Mouse (Mus musculus) liver, adult 2 months (tissue): Measurements from ENCODE around the gene Rdh19. TPM values are rescaled to one million over a fixed set of nuclear protein-coding genes. Genes with fewer than 3 reads are reported as not detected.

Source experiments
- DNase-seq: peaks from one replicate; pipeline ENCODE4 v3.0.0-alpha.2; 2011; ENCODE audit warnings: low read depth, low spot score; ENCODE audit errors: extremely low read depth
- H3K27ac ChIP-seq: fragments of 200-500 bp; replicated peaks from 2 replicates; pipeline ENCODE4 v1.5.1; 2012; ENCODE audit warnings: low read depth, mild to moderate bottlenecking, control low read depth, inconsistent platforms, low read length; ENCODE audit not compliant: insufficient read depth
- H3K27me3 ChIP-seq: fragments of 200-500 bp; 2 replicates; pipeline ENCODE4 v1.6.1; 2012; ENCODE audit warnings: mild to moderate bottlenecking, moderate library complexity, low read length, inconsistent platforms; ENCODE audit not compliant: control insufficient read depth, insufficient read depth
- H3K36me3 ChIP-seq: fragments of 200-500 bp; 2 replicates; pipeline ENCODE4 v1.6.1; 2012; ENCODE audit warnings: low read length, inconsistent platforms; ENCODE audit not compliant: control insufficient read depth, insufficient read depth
- H3K4me1 ChIP-seq: fragments of 200-500 bp; 2 replicates; pipeline ENCODE4 v1.6.1; 2011; ENCODE audit warnings: low read length; ENCODE audit not compliant: control insufficient read depth, insufficient read depth
- H3K4me3 ChIP-seq: fragments of 200-500 bp; 2 replicates; pipeline ENCODE4 v1.5.1; 2011; ENCODE audit warnings: low read depth, mild to moderate bottlenecking, control low read depth, low read length, moderate library complexity; ENCODE audit not compliant: insufficient read depth
- H3K79me2 ChIP-seq: fragments of 200-500 bp; 2 replicates; pipeline ENCODE4 v1.6.1; 2012; ENCODE audit warnings: inconsistent platforms, mild to moderate bottlenecking, low read length, moderate library complexity; ENCODE audit not compliant: control insufficient read depth, insufficient read depth
- H3K9ac ChIP-seq: fragments of 200-500 bp; 2 replicates; pipeline ENCODE4 v1.6.1; 2012; ENCODE audit warnings: low read depth, mild to moderate bottlenecking, control low read depth, inconsistent platforms, low read length
- CTCF ChIP-seq: fragments of 200-500 bp; IDR thresholded peaks from 2 replicates; pipeline ENCODE4 v1.5.1; 2011; ENCODE audit warnings: low read depth, low read length, control low read depth
- polyA plus RNA-seq: library from polyadenylated mRNA; depleted of rRNA; stranded (reverse); fragments of >200 nt; gene quantifications from 2 replicates; pipeline ENCODE4 v1.2.3, GENCODE M21; 2012; rRNA removed
- total RNA-seq: library from RNA; depleted of rRNA; stranded (reverse); fragments of >200 nt; gene quantifications from 2 replicates; pipeline ENCODE4 v1.2.3, GENCODE M21; 2014; rRNA removed

Rdh19 gene
- total and polyA plus RNA-seq, 2 experiments = 0.05 TPM; not detected in 1

- peaks cover 29% of the 10 kb centered on the region for H3K36me3 ChIP-seq
- peaks cover under 1% of the 10 kb centered on the region; the same call in 1 of the 2 replicates for H3K79me2 ChIP-seq
- H3K4me1 ChIP-seq = peaks cover 28% of the 10 kb centered on the region
- TF ChIP-seq CTCF = no peak
- H3K9ac ChIP-seq = no peak overlapping the region
- DNase-seq = no peak
- no peak overlapping the region for H3K27ac ChIP-seq
- no peak overlapping the region for H3K4me3 ChIP-seq
- no peaks in the 10 kb centered on the region for H3K27me3 ChIP-seq
Observed at GRCm38 (mm10) chr10:127907386-127907951, 57.7 kb downstream of the Rdh19 start.

Other genes starting within 250 kb of the Rdh19 start
- gene Lrp1, start 228.8 kb upstream of the Rdh19 start, total RNA-seq = 193 and 278 TPM in 2 replicates
- 354 and 373 TPM in 2 replicates for gene Lrp1, start 228.8 kb upstream of the Rdh19 start, polyA plus RNA-seq
- 27.7 and 29.1 TPM in 2 replicates for gene Stat6, start 206.9 kb upstream of the Rdh19 start, total RNA-seq
- 29.4 and 44.7 TPM in 2 replicates for gene Stat6, start 206.9 kb upstream of the Rdh19 start, polyA plus RNA-seq
- gene Nemp1, start 183.0 kb upstream of the Rdh19 start, total RNA-seq = 5.5 and 6.3 TPM in 2 replicates
- 2.0 and 2.7 TPM in 2 replicates for gene Nemp1, start 183.0 kb upstream of the Rdh19 start, polyA plus RNA-seq
- 8.9 and 13.4 TPM in 2 replicates for gene Nab2, start 181.4 kb upstream of the Rdh19 start, total RNA-seq
- 16.0 and 16.6 TPM in 2 replicates for gene Nab2, start 181.4 kb upstream of the Rdh19 start, polyA plus RNA-seq
- gene Myo1a, start 144.8 kb upstream of the Rdh19 start, total RNA-seq = 0.18 TPM in 1 of 2 replicates, not detected in the other
- gene Myo1a, start 144.8 kb upstream of the Rdh19 start, polyA plus RNA-seq = 0.02 TPM in 1 of 2 replicates, not detected in the other
- gene Tac2, start 125.5 kb upstream of the Rdh19 start, total RNA-seq = not detected in 2 replicates
- not detected in 2 replicates for gene Tac2, start 125.5 kb upstream of the Rdh19 start, polyA plus RNA-seq
- 4.1 and 5.8 TPM in 2 replicates for gene Zbtb39, start 110.4 kb upstream of the Rdh19 start, total RNA-seq
- gene Zbtb39, start 110.4 kb upstream of the Rdh19 start, polyA plus RNA-seq = 5.3 and 5.9 TPM in 2 replicates
- gene Gpr182, start 98.2 kb upstream of the Rdh19 start, total RNA-seq = 4.8 and 8.8 TPM in 2 replicates
- gene Gpr182, start 98.2 kb upstream of the Rdh19 start, polyA plus RNA-seq = 18.4 and 26.2 TPM in 2 replicates
- 0.18 and 0.27 TPM in 2 replicates for gene Rdh1, start 90.2 kb upstream of the Rdh19 start, total RNA-seq
- 0.20 TPM in 2 replicates for gene Rdh1, start 90.2 kb upstream of the Rdh19 start, polyA plus RNA-seq
- not detected in 2 replicates for gene Rdh16f1, start 90.1 kb upstream of the Rdh19 start, total RNA-seq
- gene Rdh16f1, start 90.1 kb upstream of the Rdh19 start, polyA plus RNA-seq = not detected in 2 replicates
- gene Rdh9, start 73.5 kb upstream of the Rdh19 start, total RNA-seq = 75.6 and 121 TPM in 2 replicates
- 54.4 and 60.2 TPM in 2 replicates for gene Rdh9, start 73.5 kb upstream of the Rdh19 start, polyA plus RNA-seq
- 74.0 and 111 TPM in 2 replicates for gene Rdh16, start 48.8 kb upstream of the Rdh19 start, total RNA-seq
- gene Rdh16, start 48.8 kb upstream of the Rdh19 start, polyA plus RNA-seq = 43.8 and 55.8 TPM in 2 replicates
- gene Rdh16f2, start 16.5 kb downstream of the Rdh19 start, total RNA-seq = 282 and 329 TPM in 2 replicates
- 281 and 297 TPM in 2 replicates for gene Rdh16f2, start 16.5 kb downstream of the Rdh19 start, polyA plus RNA-seq
- gene Rdh7, start 38.9 kb downstream of the Rdh19 start, total RNA-seq = 1,124 and 1,219 TPM in 2 replicates
- gene Rdh7, start 38.9 kb downstream of the Rdh19 start, polyA plus RNA-seq = 1,436 and 1,472 TPM in 2 replicates
- gene Sdr9c7, start 48.6 kb downstream of the Rdh19 start, total RNA-seq = 25.6 and 26.9 TPM in 2 replicates
- gene Sdr9c7, start 48.6 kb downstream of the Rdh19 start, polyA plus RNA-seq = 20.4 and 36.7 TPM in 2 replicates
- 468 and 651 TPM in 2 replicates for gene Hsd17b6, start 157.7 kb downstream of the Rdh19 start, total RNA-seq
- gene Hsd17b6, start 157.7 kb downstream of the Rdh19 start, polyA plus RNA-seq = 229 and 364 TPM in 2 replicates
- 3.5 and 5.5 TPM in 2 replicates for gene Prim1, start 165.2 kb downstream of the Rdh19 start, total RNA-seq
- 1.3 and 1.5 TPM in 2 replicates for gene Prim1, start 165.2 kb downstream of the Rdh19 start, polyA plus RNA-seq
- 353 and 448 TPM in 2 replicates for gene Naca, start 185.6 kb downstream of the Rdh19 start, total RNA-seq
- gene Naca, start 185.6 kb downstream of the Rdh19 start, polyA plus RNA-seq = 170 and 182 TPM in 2 replicates
- 90.4 and 97.3 TPM in 2 replicates for gene Ptges3, start 209.0 kb downstream of the Rdh19 start, total RNA-seq
- 24.8 and 30.9 TPM in 2 replicates for gene Ptges3, start 209.0 kb downstream of the Rdh19 start, polyA plus RNA-seq
- 1,653 and 1,721 TPM in 2 replicates for gene Atp5b, start 233.3 kb downstream of the Rdh19 start, total RNA-seq
- 2,471 and 2,841 TPM in 2 replicates for gene Atp5b, start 233.3 kb downstream of the Rdh19 start, polyA plus RNA-seq
- gene Baz2a, start 241.6 kb downstream of the Rdh19 start, total RNA-seq = 6.6 and 9.1 TPM in 2 replicates
- gene Baz2a, start 241.6 kb downstream of the Rdh19 start, polyA plus RNA-seq = 9.7 and 12.3 TPM in 2 replicates